Mouse (Mus musculus) ES-E14 (cell line): ENCODE results near the gene Dicer1.

Experiments
- CHD2 ChIP-seq: IDR thresholded peaks from 2 replicates; pipeline ENCODE4 v1.6.1; 2014; ENCODE audit warnings: mild to moderate bottlenecking, low read depth, low read length, inconsistent platforms
- HCFC1 ChIP-seq: IDR thresholded peaks from 2 replicates; pipeline ENCODE4 v1.6.1; 2012; ENCODE audit warnings: low read length, inconsistent platforms, borderline replicate concordance; ENCODE audit not compliant: insufficient read depth
- ZC3H11A ChIP-seq: IDR thresholded peaks from 2 replicates; pipeline ENCODE4 v1.6.1; 2012; ENCODE audit warnings: low read depth, mild to moderate bottlenecking, inconsistent platforms, low read length, borderline replicate concordance

- TF ChIP-seq HCFC1 (no peak), ZC3H11A (no peak), CHD2 (no peak)
These were observed 46.2 kb upstream of the Dicer1 start for GRCm38 (mm10) chr12:104797905-104798304.
